Mouse (Mus musculus) liver, postnatal 0 days (tissue): ENCODE results near the gene Hba-x.

ENCODE experiments used
- CTCF ChIP-seq: sonication (generic); IDR thresholded peaks from 2 replicates; pipeline ENCODE4 v1.5.1; 2016; ENCODE audit warnings: antibody characterized with exemption, low read depth
- EP300 ChIP-seq: IDR thresholded peaks from 2 replicates; pipeline ENCODE4 v1.6.1; 2016; ENCODE audit warnings: antibody characterized with exemption, low read depth, mild to moderate bottlenecking

DNA sequence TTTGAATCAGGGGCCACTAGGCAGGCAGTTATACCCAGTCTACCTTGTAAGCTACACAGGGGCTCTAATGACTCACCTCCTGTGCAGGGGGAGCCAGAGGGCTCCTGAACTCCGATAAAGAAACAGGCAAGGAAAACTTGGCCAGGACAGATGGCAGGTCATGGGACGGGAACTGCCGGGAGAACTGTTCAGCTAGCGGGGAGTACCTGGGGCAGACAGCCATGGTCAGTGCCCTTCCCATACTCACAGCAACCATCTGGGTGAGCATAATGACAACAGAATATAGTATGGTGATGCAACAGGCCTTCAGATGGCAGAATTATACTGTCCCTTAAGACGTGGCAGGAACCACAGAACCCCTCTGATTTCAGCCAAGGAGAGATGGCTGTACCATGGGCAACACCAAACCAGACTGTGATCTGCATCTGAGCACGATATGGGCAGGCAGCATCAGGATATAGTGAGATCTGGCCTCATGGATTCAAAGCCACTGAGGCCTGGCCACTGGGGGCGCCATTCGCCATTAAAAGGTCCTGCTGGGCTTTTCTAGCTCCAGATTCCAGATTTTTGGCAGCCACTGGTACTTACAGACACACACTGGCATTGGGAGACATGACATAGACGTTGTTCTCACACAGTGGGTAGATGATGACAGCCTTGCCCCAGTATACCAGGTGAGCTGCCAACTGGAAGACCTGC lies 39.3 kb upstream of the Hba-x start:
- peak; percentile 83 for TF ChIP-seq CTCF
- no peak for TF ChIP-seq EP300
